Mouse (Mus musculus) brain, embryonic 14.5 days (tissue): Measurements from ENCODE around the gene Greb1.

Experiments used
- CTCF ChIP-seq: fragments of 200-500 bp; IDR thresholded peaks from 2 replicates; pipeline ENCODE4 v1.5.1; 2012; ENCODE audit warnings: inconsistent platforms, mild to moderate bottlenecking, moderate library complexity, borderline replicate concordance; ENCODE audit not compliant: insufficient read depth, insufficient read length; ENCODE audit errors: extremely low read depth
- POLR2A ChIP-seq: fragments of 200-500 bp; IDR thresholded peaks from 2 replicates; pipeline ENCODE4 v1.6.1; 2012; ENCODE audit warnings: mild to moderate bottlenecking, inconsistent platforms, borderline replicate concordance; ENCODE audit not compliant: poor library complexity, insufficient read depth, insufficient read length, severe bottlenecking; ENCODE audit errors: extremely low read depth

DNA sequence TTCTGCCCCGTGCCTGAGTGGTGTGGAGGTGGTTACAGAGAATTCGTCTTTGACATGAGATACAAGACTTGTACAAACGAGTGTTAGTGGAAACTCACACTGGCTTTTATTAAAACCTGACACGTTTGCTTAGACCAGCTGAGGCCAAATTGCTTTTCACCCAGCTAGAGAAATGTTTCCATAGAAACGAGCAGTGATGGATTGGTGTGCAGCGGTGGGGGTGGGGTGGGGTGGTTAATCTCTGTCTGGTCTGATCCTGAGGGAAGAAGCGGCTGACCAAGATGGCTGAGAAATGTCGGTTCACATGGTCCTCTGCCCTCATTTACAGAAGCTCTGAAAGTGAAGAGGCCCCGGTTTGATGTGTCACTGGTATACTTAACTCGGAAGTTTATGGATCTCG is 17.8 kb upstream of the Greb1 start:
- TF ChIP-seq POLR2A: no peak
- no peak for TF ChIP-seq CTCF
